Mouse (Mus musculus) spleen, postnatal 36 days (tissue): ENCODE results near the gene Rtn4rl1.
A peak's percentile ranks its signal among the peaks of the same experiment; 100 is the strongest.

Experiments
- DNase-seq, 2 experiments: peaks; one replicate each; pipeline ENCODE4 v3.0.0; 2022; ENCODE audit warnings: low spot score in 2 of 2, mixed read lengths in 1 of 2

Gene Rtn4rl1

GRCm38 (mm10) chr11:75213372-75214080, 19.9 kb downstream of the Rtn4rl1 start:
- DNase-seq = no peak

GRCm38 (mm10) chr11:75214081-75214950, 20.7 kb downstream of the Rtn4rl1 start:
- DNase-seq = no peak

GRCm38 (mm10) chr11:75220115-75220514, 26.5 kb downstream of the Rtn4rl1 start:
- no peak for DNase-seq

- no peak for DNase-seq
These were observed 27.0 kb downstream of the Rtn4rl1 start for GRCm38 (mm10) chr11:75220517-75221145.

- DNase-seq = no peak
These were observed 30.5 kb downstream of the Rtn4rl1 start for GRCm38 (mm10) chr11:75224062-75224461.

- DNase-seq = no peak
These were observed 31.3 kb downstream of the Rtn4rl1 start for GRCm38 (mm10) chr11:75224835-75225234.

GRCm38 (mm10) chr11:75227632-75228031, 34.0 kb downstream of the Rtn4rl1 start:
- no peak for DNase-seq

GRCm38 (mm10) chr11:75229289-75229688, 35.7 kb downstream of the Rtn4rl1 start:
- DNase-seq = no peak

GRCm38 (mm10) chr11:75230272-75230760, 36.7 kb downstream of the Rtn4rl1 start:
- no peak for DNase-seq

GRCm38 (mm10) chr11:75231756-75232155, 38.2 kb downstream of the Rtn4rl1 start:
- peak; percentile 22 to 45 for DNase-seq

GRCm38 (mm10) chr11:75232434-75232833, 38.9 kb downstream of the Rtn4rl1 start:
- no peak for DNase-seq

GRCm38 (mm10) chr11:75234745-75235144, 41.2 kb downstream of the Rtn4rl1 start:
- DNase-seq = peak; percentile 19 to 26

- peak in 1 of 2 experiments; percentile 19 for DNase-seq
These were observed 46.8 kb downstream of the Rtn4rl1 start for GRCm38 (mm10) chr11:75240158-75240934.

- DNase-seq = no peak
These were observed 49.2 kb downstream of the Rtn4rl1 start for GRCm38 (mm10) chr11:75242710-75243255.

- DNase-seq = no peak
These were observed 51.0 kb downstream of the Rtn4rl1 start for GRCm38 (mm10) chr11:75244368-75245275.

- no peak for DNase-seq
These were observed 52.1 kb downstream of the Rtn4rl1 start for GRCm38 (mm10) chr11:75245372-75246330.

- DNase-seq = no peak
These were observed 53.0 kb downstream of the Rtn4rl1 start for GRCm38 (mm10) chr11:75246589-75246988.

- DNase-seq = no peak
These were observed 53.7 kb downstream of the Rtn4rl1 start for GRCm38 (mm10) chr11:75247137-75247730.
